Mouse (Mus musculus) C2C12 (cell line): Measurements from ENCODE around the gene Olfr632.

Source experiments
- CTCF ChIP-seq: IDR thresholded peaks from one replicate; pipeline ENCODE4 v1.5.1; 2011; ENCODE audit not compliant: control insufficient read depth, insufficient read depth, insufficient read length
- MAX ChIP-seq: IDR thresholded peaks from one replicate; pipeline ENCODE4 v1.6.1; 2011; ENCODE audit warnings: mild to moderate bottlenecking, control low read depth
- MYOD1 ChIP-seq: IDR thresholded peaks from one replicate; pipeline ENCODE4 v1.6.1; 2011; ENCODE audit warnings: low read depth; ENCODE audit not compliant: control insufficient read depth, insufficient read length
- USF1 ChIP-seq: IDR thresholded peaks from one replicate; pipeline ENCODE4 v1.6.1; 2011; ENCODE audit warnings: low read depth, mild to moderate bottlenecking, control low read depth, moderate library complexity

- no peak for TF ChIP-seq CTCF
- TF ChIP-seq MAX: no peak
- TF ChIP-seq USF1: no peak
- TF ChIP-seq MYOD1: no peak
Measured at GRCm38 (mm10) chr7:103970852-103971251, 36.7 kb downstream of the Olfr632 start, which contains the start of gene Olfr635.
